Mouse (Mus musculus) MEL (cell line): ENCODE data around the gene Pyroxd2. TPM values are rescaled to one million over a fixed set of nuclear protein-coding genes. Genes with fewer than 3 reads are reported as not detected.

Source experiments
- DNase-seq: peaks from one replicate; pipeline ENCODE4 v3.0.0; 2011; ENCODE audit warnings: low read depth, low spot score
- H3K27ac ChIP-seq: 2 replicates; pipeline ENCODE4 v1.5.1; 2012; ENCODE audit warnings: low read depth, mild to moderate bottlenecking, control low read depth, low read length, moderate library complexity; ENCODE audit not compliant: control insufficient read depth
- H3K27me3 ChIP-seq, 2 experiments: fragments of 150-350 bp in 1 of 2; sonication (generic) in 1 of 2; 2 replicates each; pipeline ENCODE4 v1.6.1; 2012; ENCODE audit warnings: low read length in 2 of 2, mild to moderate bottlenecking in 2 of 2, improper control_type of control experiment in 1 of 2, moderate library complexity in 1 of 2; ENCODE audit not compliant: insufficient read depth in 2 of 2, control insufficient read depth in 1 of 2
- H3K36me3 ChIP-seq, 2 experiments: 2 replicates each; pipeline ENCODE4 v1.6.1; 2012 to 2014; ENCODE audit warnings: low read length in 2 of 2, improper control_type of control experiment in 1 of 2, inconsistent platforms in 1 of 2, mild to moderate bottlenecking in 1 of 2; ENCODE audit not compliant: insufficient read depth in 2 of 2, control insufficient read depth in 1 of 2
- H3K4me1 ChIP-seq, 2 experiments: fragments of 150-350 bp in 1 of 2; sonication (generic) in 1 of 2; 2 replicates each; pipeline ENCODE4 v1.6.1; 2012; ENCODE audit warnings: low read length in 2 of 2, improper control_type of control experiment in 1 of 2, mild to moderate bottlenecking in 1 of 2; ENCODE audit not compliant: insufficient read depth in 2 of 2, control insufficient read depth in 1 of 2
- H3K4me3 ChIP-seq, 2 experiments: fragments of 150-350 bp in 1 of 2; sonication (generic) in 1 of 2; 2 replicates each; pipeline ENCODE4 v1.5.1; 2012; ENCODE audit warnings: low read depth in 2 of 2, low read length in 2 of 2, mild to moderate bottlenecking in 2 of 2, moderate library complexity in 2 of 2, control low read depth in 1 of 2, improper control_type of control experiment in 1 of 2; ENCODE audit not compliant: control insufficient read depth in 1 of 2, insufficient read depth in 1 of 2
- H3K79me2 ChIP-seq: 2 replicates; pipeline ENCODE4 v1.6.1; 2012; ENCODE audit warnings: mild to moderate bottlenecking, low read length, moderate library complexity; ENCODE audit not compliant: control insufficient read depth, poor library complexity, insufficient read depth
- H3K9ac ChIP-seq: 2 replicates; pipeline ENCODE4 v1.6.1; 2012; ENCODE audit warnings: low read depth, mild to moderate bottlenecking, control low read depth, low read length, moderate library complexity; ENCODE audit not compliant: control insufficient read depth, poor library complexity, severe bottlenecking
- H3K9me3 ChIP-seq: fragments of 150-350 bp; sonication (generic); replicated peaks from 2 replicates; pipeline ENCODE4 v1.6.1; 2012; ENCODE audit warnings: mild to moderate bottlenecking, low read length, improper control_type of control experiment, moderate library complexity; ENCODE audit not compliant: insufficient read depth
- CTCF ChIP-seq, 3 experiments: IDR thresholded peaks in 2 of 3; conservative IDR thresholded peaks in 1 of 3; 2 replicates each; pipeline ENCODE4 v1.5.1; 2011 to 2012; ENCODE audit warnings: low read length in 3 of 3, low read depth in 2 of 3, mild to moderate bottlenecking in 2 of 3, improper control_type of control experiment in 1 of 3, inconsistent platforms in 1 of 3, mixed read lengths in 1 of 3, moderate library complexity in 1 of 3; ENCODE audit not compliant: control insufficient read depth in 1 of 3, insufficient read depth in 1 of 3, poor library complexity in 1 of 3, severe bottlenecking in 1 of 3
- EP300 ChIP-seq, 2 experiments: IDR thresholded peaks; 2 replicates each; pipeline ENCODE4 v1.6.1; 2011; ENCODE audit warnings: improper control_type of control experiment in 2 of 2, low read length in 2 of 2, low read depth in 1 of 2, mild to moderate bottlenecking in 1 of 2
- JUND ChIP-seq: IDR thresholded peaks from 2 replicates; pipeline ENCODE4 v1.6.1; 2011; ENCODE audit warnings: low read depth, mild to moderate bottlenecking, improper control_type of control experiment, low read length
- MAX ChIP-seq: IDR thresholded peaks from 2 replicates; pipeline ENCODE4 v1.6.1; 2011; ENCODE audit warnings: low read length, improper control_type of control experiment
- MAZ ChIP-seq: IDR thresholded peaks from 2 replicates; pipeline ENCODE4 v1.6.1; 2012; ENCODE audit warnings: low read depth, mild to moderate bottlenecking, inconsistent platforms, low read length, improper control_type of control experiment
- MEF2A ChIP-seq: IDR thresholded peaks from 2 replicates; pipeline ENCODE4 v1.6.1; 2014; ENCODE audit warnings: low read depth, mild to moderate bottlenecking, inconsistent platforms, low read length, improper control_type of control experiment; ENCODE audit not compliant: poor library complexity, insufficient replicate concordance, severe bottlenecking; ENCODE audit errors: extremely low read depth
- MXI1 ChIP-seq: IDR thresholded peaks from 2 replicates; pipeline ENCODE4 v1.6.1; 2011; ENCODE audit warnings: mild to moderate bottlenecking, low read depth, low read length, improper control_type of control experiment
- NELFE ChIP-seq: IDR thresholded peaks from 2 replicates; pipeline ENCODE4 v1.6.1; 2011; ENCODE audit warnings: low read depth, low read length, improper control_type of control experiment
- POLR2A ChIP-seq, 2 experiments: IDR thresholded peaks; 2 replicates each; pipeline ENCODE4 v1.6.1; 2011 to 2012; ENCODE audit warnings: low read length in 2 of 2, mild to moderate bottlenecking in 2 of 2, control low read depth in 1 of 2, improper control_type of control experiment in 1 of 2, low read depth in 1 of 2, moderate library complexity in 1 of 2; ENCODE audit not compliant: control insufficient read depth in 1 of 2, insufficient read depth in 1 of 2, poor library complexity in 1 of 2
- POLR2AphosphoS2 ChIP-seq: IDR thresholded peaks from 2 replicates; pipeline ENCODE4 v1.6.1; 2011; ENCODE audit warnings: low read length, improper control_type of control experiment
- POLR2AphosphoS5 ChIP-seq: IDR thresholded peaks from 2 replicates; pipeline ENCODE4 v1.6.1; 2012; ENCODE audit warnings: low read depth, borderline replicate concordance, mild to moderate bottlenecking, inconsistent platforms, low read length, moderate library complexity, mixed read lengths
- RCOR1 ChIP-seq: IDR thresholded peaks from 2 replicates; pipeline ENCODE4 v1.6.1; 2012; ENCODE audit warnings: low read depth, mild to moderate bottlenecking, inconsistent platforms, low read length, improper control_type of control experiment
- SMC3 ChIP-seq: IDR thresholded peaks from 2 replicates; pipeline ENCODE4 v1.6.1; 2011; ENCODE audit warnings: low read depth, low read length, improper control_type of control experiment
- TCF12 ChIP-seq: IDR thresholded peaks from 2 replicates; pipeline ENCODE4 v1.6.1; 2014; ENCODE audit warnings: low read depth, mild to moderate bottlenecking, inconsistent platforms, low read length, improper control_type of control experiment, moderate library complexity
- USF1 ChIP-seq: IDR thresholded peaks from 2 replicates; pipeline ENCODE4 v1.6.1; 2014; ENCODE audit warnings: low read depth, mild to moderate bottlenecking, inconsistent platforms, low read length, improper control_type of control experiment, moderate library complexity
- ZKSCAN1 ChIP-seq: IDR thresholded peaks from 2 replicates; pipeline ENCODE4 v1.6.1; 2012; ENCODE audit warnings: low read depth, mild to moderate bottlenecking, inconsistent platforms, low read length, improper control_type of control experiment, moderate library complexity
- ZNF384 ChIP-seq: IDR thresholded peaks from 2 replicates; pipeline ENCODE4 v1.6.1; 2012; ENCODE audit warnings: low read depth, mild to moderate bottlenecking, inconsistent platforms, low read length, improper control_type of control experiment
- polyA plus RNA-seq, 2 experiments: library from polyadenylated mRNA; stranded (reverse) in 1 of 2; unstranded in 1 of 2; fragments of >175 nt in 1 of 2; fragments of >200 nt in 1 of 2; gene quantifications; 2 replicates each; pipeline versions ENCODE4 v1.2.1 to v1.2.4; 2012; ENCODE audit warnings: low replicate concordance in 2 of 2, low read depth in 1 of 2; ENCODE audit not compliant: insufficient read length in 2 of 2, insufficient read depth in 1 of 2, missing spikeins in 1 of 2
- total RNA-seq: library from RNA; depleted of rRNA; stranded (reverse); fragments of 300-350 nt; gene quantifications from 2 replicates; pipeline ENCODE4 v1.2.3, GENCODE M21; 2012

Gene Pyroxd2
- total and polyA plus RNA-seq, 3 experiments: 4.1 to 17.0 TPM; not detected in 1

GRCm38 (mm10) chr19:42788311-42788710 is 35.7 kb upstream of the Pyroxd2 start:
- no peaks in the 10 kb centered on the region for H3K4me1 ChIP-seq
- no peaks in the 10 kb centered on the region for H3K79me2 ChIP-seq
- no peak overlapping the region for H3K27ac ChIP-seq
- no peaks in the 10 kb centered on the region for H3K36me3 ChIP-seq
- TF ChIP-seq TCF12 (no peak), MEF2A (no peak), EP300 (IDR thresholded peaks at IDR 0.05; ENCODE audit: low read depth in 1 of 2, low read length in 2 of 2) (no peak)
- peaks cover 25 to 29% of the 10 kb centered on the region in 2 experiments for H3K27me3 ChIP-seq
- no peak overlapping the region for H3K9ac ChIP-seq
- DNase-seq: no peak
- H3K4me3 ChIP-seq: no peak overlapping the region
- no peaks in the 10 kb centered on the region for H3K9me3 ChIP-seq

- H3K9ac ChIP-seq: no peak overlapping the region
- peaks cover 19 to 24% of the 10 kb centered on the region in 2 experiments for H3K27me3 ChIP-seq
- H3K36me3 ChIP-seq: no peaks in the 10 kb centered on the region
- no peak overlapping the region for H3K27ac ChIP-seq
- no peaks in the 10 kb centered on the region for H3K4me1 ChIP-seq
- no peaks in the 10 kb centered on the region for H3K79me2 ChIP-seq
- H3K9me3 ChIP-seq: no peaks in the 10 kb centered on the region
- no peak overlapping the region for H3K4me3 ChIP-seq
- DNase-seq: no peak
- no peak for TF ChIP-seq MAZ
- no peak for TF ChIP-seq NELFE
- TF ChIP-seq POLR2AphosphoS2: no peak
- TF ChIP-seq TCF12: no peak
- no peak for TF ChIP-seq ZNF384
- TF ChIP-seq MAX: no peak
- no peak for TF ChIP-seq MEF2A
- no peak for TF ChIP-seq MXI1
- TF ChIP-seq POLR2AphosphoS5: no peak
- TF ChIP-seq POLR2A (IDR thresholded peaks at IDR 0.05; ENCODE audit: control insufficient read depth in 1 of 2, insufficient read depth in 1 of 2, low read depth in 1 of 2, low read length in 2 of 2, poor library complexity in 1 of 2): no peak
- no peak for TF ChIP-seq JUND
- no peak for TF ChIP-seq USF1
- TF ChIP-seq, all 39 proteins: peak for 0
Measured at GRCm38 (mm10) chr19:42785562-42786220, 33.1 kb upstream of the Pyroxd2 start.

GRCm38 (mm10) chr19:42785129-42785528 is 32.6 kb upstream of the Pyroxd2 start:
- Histone ChIP-seq H3K79me2 (no peaks in the 10 kb centered on the region), H3K4me1 (no peaks in the 10 kb centered on the region)
- TF ChIP-seq ZKSCAN1 (no peak), CTCF (IDR thresholded peaks at IDR 0.05 in 2 of 3, conservative IDR thresholded peaks at IDR 0.05 in 1 of 3; ENCODE audit: control insufficient read depth in 1 of 3, insufficient read depth in 1 of 3, low read depth in 2 of 3, low read length in 3 of 3, poor library complexity in 1 of 3, severe bottlenecking in 1 of 3) (peak; percentile 27 to 48 (median 41); a peak in 5 of 6 replicates), SMC3 (peak; percentile 32), RCOR1 (no peak), MXI1 (no peak), JUND (no peak)
- TF ChIP-seq, all 39 proteins: peak for 2
- Histone ChIP-seq H3K36me3 (no peaks in the 10 kb centered on the region), H3K27me3 (peaks cover 14 to 23% of the 10 kb centered on the region in 2 experiments), H3K27ac (no peak overlapping the region), H3K9me3 (no peaks in the 10 kb centered on the region), H3K4me3 (no peak overlapping the region), H3K9ac (no peak overlapping the region)
- DNase-seq: peak; percentile 25
